Mouse (Mus musculus): ENCODE results near the gene Ssna1. TPM values are rescaled to one million over a fixed set of nuclear protein-coding genes. Genes with fewer than 3 reads are reported as not detected.
A peak's percentile ranks its signal among the peaks of the same experiment; 100 is the strongest.

Gene Ssna1
- polyA plus RNA-seq, 1 experiment from 2014 or later = 228 TPM

DNA sequence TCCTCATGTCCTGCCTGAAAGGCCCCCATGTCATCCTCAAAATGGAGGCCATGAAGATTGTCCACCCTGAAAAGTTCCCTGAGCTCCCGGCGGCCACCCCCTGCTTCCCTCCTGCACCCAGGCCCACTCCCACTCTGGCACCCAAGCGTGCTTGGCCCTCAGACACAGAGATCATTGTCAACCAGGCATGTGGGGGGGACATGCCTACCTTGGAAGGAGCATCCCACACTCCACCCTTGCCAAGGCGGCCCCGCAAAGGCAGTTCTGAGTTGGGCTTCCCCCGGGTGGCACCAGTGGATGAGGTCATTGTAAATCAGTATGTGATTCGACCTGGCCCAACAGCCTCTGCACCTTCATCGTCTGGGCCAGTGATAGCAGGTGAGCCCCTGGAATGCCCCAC lies 28.9 kb downstream of the Ssna1 start:
- no peak for DNase-seq (ENCODE audit: low spot score)
- H3K4me1 ChIP-seq = peaks cover 33% of the 10 kb centered on the region
- H3K27me3 ChIP-seq (replicated peaks; ENCODE audit: low read depth, poor library complexity, severe bottlenecking) = peaks cover 48% of the 10 kb centered on the region
- H3K27ac ChIP-seq (replicated peaks) = no peak overlapping the region
- WGBS = 78% methylated on average over 8 of the region's 8 CpGs
- peak overlapping the region; percentile 69; the same call in 1 of the 2 replicates for H3K4me3 ChIP-seq
- peaks cover 36% of the 10 kb centered on the region for H3K36me3 ChIP-seq (replicated peaks)
- H3K9me3 ChIP-seq = no peaks in the 10 kb centered on the region

DNA sequence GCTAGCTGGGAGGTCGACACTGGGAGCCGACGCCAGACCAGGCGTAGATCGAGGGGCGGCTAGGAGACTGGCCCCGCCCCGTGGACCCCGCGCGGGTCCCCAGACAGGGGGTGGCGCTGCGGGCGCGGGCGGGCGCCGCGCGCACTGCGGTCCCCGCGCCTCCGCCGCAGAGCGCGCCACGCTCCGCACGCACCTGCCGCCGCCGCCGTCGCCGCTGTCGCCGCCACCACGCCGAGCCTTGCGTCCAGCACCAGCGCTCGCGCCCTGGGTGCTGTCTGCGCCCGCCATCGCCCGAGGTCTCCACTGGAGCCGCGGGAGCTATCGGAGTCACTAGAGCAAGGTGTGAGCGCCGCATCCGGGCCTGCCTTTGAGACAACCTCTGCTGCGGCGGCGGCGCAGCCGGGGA lies 30.1 kb downstream of the Ssna1 start, which contains the start of the genes Rnf208 and Cysrt1:
Gene Rnf208 (plus strand): TSS at position 155 of the 406 bp plus-strand sequence.
Gene Cysrt1 (minus strand): TSS at position 352 of the 406 bp plus-strand sequence.
- Histone ChIP-seq H3K4me1 (peaks cover 33% of the 10 kb centered on the region), H3K27me3 (replicated peaks; ENCODE audit: low read depth, poor library complexity, severe bottlenecking) (peaks cover 48% of the 10 kb centered on the region), H3K27ac (replicated peaks) (peak within 1 kb of the TSS; percentile 72), H3K4me3 (peak within 1 kb of the TSS; percentile 69), H3K9me3 (no peaks in the 10 kb centered on the region), H3K36me3 (replicated peaks) (peaks cover 23% of the 10 kb centered on the region)
- DNase-seq (ENCODE audit: low spot score) = peak; percentile 49
- WGBS = 1% methylated on average over 59 of the region's 59 CpGs

DNA sequence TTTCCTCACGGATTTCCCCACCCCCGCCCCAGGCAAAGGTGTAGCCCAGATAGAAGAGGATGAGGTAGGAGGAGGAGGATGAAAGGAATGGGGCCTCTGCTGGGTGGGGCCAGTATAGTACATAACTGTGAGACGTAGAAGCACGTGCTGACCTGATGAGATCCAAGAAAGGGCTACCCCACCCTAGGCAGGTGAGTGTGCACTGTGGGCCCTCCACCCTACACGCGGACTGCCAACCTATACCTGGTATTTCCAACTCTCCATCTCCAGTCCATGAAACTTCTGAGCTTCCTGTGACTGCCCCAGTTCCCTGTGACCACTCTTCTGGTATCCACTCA lies 30.8 kb downstream of the Ssna1 start:
- H3K36me3 ChIP-seq (replicated peaks) = peaks cover 16% of the 10 kb centered on the region
- H3K27me3 ChIP-seq (replicated peaks; ENCODE audit: low read depth, poor library complexity, severe bottlenecking) = peaks cover 48% of the 10 kb centered on the region
- H3K4me1 ChIP-seq = peaks cover 36% of the 10 kb centered on the region
- H3K27ac ChIP-seq (replicated peaks) = no peak overlapping the region; the same call in 1 of the 2 replicates
- peak overlapping the region; percentile 69 for H3K4me3 ChIP-seq
- WGBS = 19% methylated on average over 6 of the region's 6 CpGs
- no peak for DNase-seq (ENCODE audit: low spot score)
- H3K9me3 ChIP-seq = no peaks in the 10 kb centered on the region

DNA sequence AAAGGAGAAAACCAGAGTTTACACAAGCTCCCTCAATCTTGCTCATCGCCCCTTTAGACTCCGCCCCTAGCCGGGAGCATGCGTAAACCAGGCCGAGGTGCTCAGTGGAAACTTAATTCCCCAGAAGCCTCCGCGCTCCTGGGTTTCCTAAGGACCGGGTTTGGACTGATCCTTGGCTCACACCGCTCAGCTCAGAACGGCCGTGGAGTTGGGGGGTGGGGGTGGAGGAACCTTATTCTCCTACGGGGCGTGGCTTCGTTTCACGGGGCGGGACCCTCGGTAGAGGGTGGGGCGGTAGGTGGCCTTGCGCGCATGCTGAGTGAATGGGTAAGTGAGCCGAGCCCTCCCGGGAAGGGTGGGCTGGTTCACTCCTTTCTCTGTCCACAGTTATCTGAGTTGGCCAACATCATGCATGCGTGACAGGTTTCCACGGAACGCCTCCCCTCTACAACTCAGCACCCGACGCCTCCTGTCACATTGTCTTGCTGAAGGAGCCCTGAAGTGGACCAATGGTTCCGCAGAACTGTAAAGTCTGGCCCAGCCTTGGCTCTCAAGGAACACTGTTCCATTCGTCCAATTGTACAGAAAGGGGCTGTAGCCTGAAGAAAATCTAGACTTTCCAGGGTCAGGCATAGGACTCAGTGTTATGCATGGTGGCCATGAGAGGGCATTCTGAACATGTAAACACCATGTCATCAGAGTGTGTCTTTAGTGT lies 31.4 kb downstream of the Ssna1 start:
- H3K27me3 ChIP-seq (replicated peaks; ENCODE audit: low read depth, poor library complexity, severe bottlenecking) = peaks cover 48% of the 10 kb centered on the region
- peak overlapping the region; percentile 69 for H3K4me3 ChIP-seq
- 1% methylated on average over 29 of the region's 29 CpGs for WGBS
- DNase-seq (ENCODE audit: low spot score) = peak; percentile 81
- H3K36me3 ChIP-seq (replicated peaks) = peaks cover 11% of the 10 kb centered on the region
- H3K9me3 ChIP-seq = no peaks in the 10 kb centered on the region
- H3K4me1 ChIP-seq = peaks cover 38% of the 10 kb centered on the region
- peak overlapping the region; percentile 70; the same call in 1 of the 2 replicates for H3K27ac ChIP-seq (replicated peaks)

DNA sequence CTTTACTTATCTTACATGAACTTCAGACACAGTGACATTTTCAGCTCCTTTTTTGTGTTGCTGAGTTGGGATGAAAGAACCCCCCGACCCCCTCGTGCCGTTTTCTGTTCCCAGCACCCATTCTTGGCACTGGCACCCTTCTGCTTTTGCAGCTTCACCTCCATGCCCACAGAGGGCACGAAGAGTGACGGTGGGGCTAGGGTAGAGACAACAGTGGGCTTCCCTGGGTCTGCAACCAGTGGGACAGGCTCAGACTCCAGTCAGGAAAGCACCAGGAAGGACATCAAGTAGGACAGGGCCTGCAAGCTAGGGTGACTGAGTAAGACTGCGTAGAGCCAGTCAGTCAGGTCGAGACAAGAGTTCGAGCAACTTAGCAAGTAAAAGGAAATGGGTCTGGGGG lies 31.9 kb downstream of the Ssna1 start:
- Histone ChIP-seq H3K9me3 (no peaks in the 10 kb centered on the region), H3K4me1 (peaks cover 38% of the 10 kb centered on the region), H3K36me3 (replicated peaks) (peaks cover 5% of the 10 kb centered on the region; the same call in 1 of the 2 replicates), H3K4me3 (peak overlapping the region; percentile 69), H3K27me3 (replicated peaks; ENCODE audit: low read depth, poor library complexity, severe bottlenecking) (peaks cover 48% of the 10 kb centered on the region), H3K27ac (replicated peaks) (peak overlapping the region; percentile 70; the same call in 1 of the 2 replicates)
- 48% methylated on average over 8 of the region's 8 CpGs for WGBS
- no peak for DNase-seq (ENCODE audit: low spot score)

DNA sequence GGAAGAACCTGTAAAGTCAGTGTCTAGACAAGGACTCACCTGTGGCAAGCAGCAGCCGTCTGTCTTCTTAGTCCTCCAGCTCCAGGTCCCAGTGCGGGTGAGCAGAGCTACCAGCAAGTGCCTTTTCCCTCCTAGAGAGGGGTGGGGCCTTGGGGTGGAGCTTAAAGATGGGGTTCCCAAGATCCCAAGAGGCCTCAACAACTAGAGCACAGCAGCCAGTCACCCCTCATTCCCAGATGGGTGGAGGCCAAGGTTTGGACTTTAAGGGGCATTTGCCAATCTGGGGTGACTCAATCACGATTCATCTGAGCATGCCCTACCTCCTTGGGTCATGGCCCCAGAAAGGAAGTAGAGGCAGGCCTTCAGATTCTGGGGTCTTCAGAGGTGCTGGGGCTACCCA lies 32.5 kb downstream of the Ssna1 start:
- Histone ChIP-seq H3K4me1 (peaks cover 38% of the 10 kb centered on the region), H3K27ac (replicated peaks) (no peak overlapping the region), H3K27me3 (replicated peaks; ENCODE audit: low read depth, poor library complexity, severe bottlenecking) (peaks cover 49% of the 10 kb centered on the region), H3K9me3 (no peaks in the 10 kb centered on the region), H3K36me3 (replicated peaks) (0 out of 2 replicates have a peak, but pooled peaks cover under 1% of the 10 kb centered on the region), H3K4me3 (peak overlapping the region; percentile 1; the same call in 1 of the 2 replicates)
- WGBS = 86% methylated on average over 3 of the region's 3 CpGs
- DNase-seq (ENCODE audit: low spot score) = no peak

DNA sequence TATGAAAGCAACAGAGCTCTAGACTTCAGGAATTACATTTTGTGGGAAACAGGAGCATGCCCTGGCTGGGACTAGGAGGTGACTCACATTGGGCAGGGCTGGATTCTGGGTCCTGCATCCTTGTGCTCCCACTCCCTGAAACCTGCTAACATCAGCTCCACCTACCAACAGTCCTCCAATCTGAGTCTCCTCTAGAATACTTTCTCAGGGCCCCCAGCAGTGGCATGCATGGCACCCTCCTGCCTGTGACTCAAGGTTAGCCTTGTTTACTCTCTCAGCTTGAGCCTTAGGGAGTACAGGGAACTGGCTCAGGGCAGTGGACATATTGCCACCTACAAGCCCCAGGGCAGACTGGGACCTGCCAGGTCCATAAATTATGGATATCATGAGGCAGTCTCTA lies 34.1 kb downstream of the Ssna1 start:
- Histone ChIP-seq H3K27me3 (replicated peaks; ENCODE audit: low read depth, poor library complexity, severe bottlenecking) (peaks cover 42% of the 10 kb centered on the region), H3K4me1 (peaks cover 35% of the 10 kb centered on the region), H3K36me3 (replicated peaks) (no peaks in the 10 kb centered on the region), H3K4me3 (no peak overlapping the region), H3K9me3 (no peaks in the 10 kb centered on the region), H3K27ac (replicated peaks) (no peak overlapping the region)
- no peak for DNase-seq (ENCODE audit: low spot score)

DNA sequence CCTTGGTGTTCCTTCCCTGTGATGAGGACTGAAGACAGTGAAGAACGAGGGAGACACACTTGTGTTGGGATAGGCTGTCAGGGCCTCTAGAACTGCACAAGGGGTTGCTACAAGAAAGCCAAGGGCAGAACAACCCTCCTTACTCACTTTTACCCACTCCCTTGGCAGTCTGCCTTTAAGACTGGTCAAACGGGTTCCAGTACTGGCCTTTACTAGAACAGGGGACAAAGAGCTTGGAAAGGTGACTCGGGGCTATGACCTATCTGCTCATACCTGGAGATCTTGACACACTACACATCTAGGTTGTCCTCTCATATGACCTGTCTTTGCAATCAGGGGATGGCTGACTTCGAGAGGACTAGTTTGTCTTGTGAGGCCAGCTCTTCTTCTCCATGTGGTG lies 34.7 kb downstream of the Ssna1 start:
- Histone ChIP-seq H3K4me1 (peaks cover 29% of the 10 kb centered on the region), H3K4me3 (no peak overlapping the region), H3K36me3 (replicated peaks) (no peaks in the 10 kb centered on the region), H3K9me3 (no peaks in the 10 kb centered on the region), H3K27me3 (replicated peaks; ENCODE audit: low read depth, poor library complexity, severe bottlenecking) (peaks cover 36% of the 10 kb centered on the region), H3K27ac (replicated peaks) (no peak overlapping the region)
- WGBS = 67% methylated on average over 4 of the region's 4 CpGs
- no peak for DNase-seq (ENCODE audit: low spot score)

DNA sequence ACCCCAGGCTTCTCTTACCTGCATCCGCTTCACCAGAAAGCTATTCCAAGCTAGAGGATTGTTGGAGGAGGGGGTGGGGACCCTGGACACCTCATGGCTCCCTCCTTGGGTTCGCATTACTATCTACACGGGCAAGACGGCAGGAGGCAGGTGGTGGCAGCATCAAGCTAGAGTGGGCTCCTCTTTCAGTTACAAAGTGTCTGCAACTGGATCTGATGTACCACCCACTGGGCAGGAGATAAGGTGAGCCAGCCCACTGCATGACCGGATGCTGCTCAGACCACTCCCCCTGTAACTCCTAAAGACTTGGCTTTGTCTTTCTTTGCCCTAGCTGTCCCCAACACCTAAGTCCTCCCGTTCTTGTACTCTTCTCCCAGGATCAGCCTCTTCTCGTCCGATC lies 35.6 kb downstream of the Ssna1 start, which contains the start of gene Rnf224:
Gene Rnf224 (minus strand): TSS at position 174 of the 400 bp plus-strand sequence.
- Histone ChIP-seq H3K27me3 (replicated peaks; ENCODE audit: low read depth, poor library complexity, severe bottlenecking) (peaks cover 36% of the 10 kb centered on the region), H3K4me3 (no peak within 1 kb of the TSS), H3K9me3 (no peaks in the 10 kb centered on the region), H3K36me3 (replicated peaks) (no peaks in the 10 kb centered on the region), H3K4me1 (peaks cover 20% of the 10 kb centered on the region), H3K27ac (replicated peaks) (no peak within 1 kb of the TSS)
- 32% methylated on average over 8 of the region's 8 CpGs for WGBS
- DNase-seq (ENCODE audit: low spot score) = no peak

DNA sequence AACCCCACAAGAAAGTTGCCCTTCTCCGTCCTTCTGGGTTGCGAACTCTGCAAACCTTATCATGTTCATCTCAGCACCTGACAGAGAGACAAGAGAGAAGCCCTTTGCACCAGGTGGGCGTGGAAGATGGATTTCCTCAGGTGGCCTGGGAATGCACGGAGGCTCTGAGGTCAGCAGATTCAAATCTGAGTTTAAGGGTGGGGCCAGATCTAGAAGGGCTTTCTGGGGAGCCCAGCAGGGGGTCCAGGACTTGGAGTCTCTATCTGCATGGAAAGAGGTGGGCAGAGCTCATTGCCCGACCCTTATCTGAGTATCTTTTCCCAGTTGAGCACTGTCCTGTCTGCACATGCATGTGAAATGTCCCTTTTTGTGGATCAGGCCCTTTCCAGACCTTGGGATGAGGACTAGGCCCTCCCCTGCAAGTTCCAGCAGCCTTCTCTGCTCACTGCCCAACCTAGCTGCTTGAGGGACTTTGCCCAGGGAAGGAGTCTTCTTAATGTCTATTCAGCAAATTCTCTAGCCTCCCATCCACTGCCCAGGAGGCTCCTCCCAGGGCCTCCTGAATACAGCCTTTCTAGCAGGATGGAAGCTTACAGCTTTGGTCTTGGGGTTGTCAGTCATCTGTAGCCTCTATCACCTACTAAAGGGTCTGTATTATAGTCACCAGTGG lies 37.6 kb downstream of the Ssna1 start:
- 73% methylated on average over 5 of the region's 5 CpGs for WGBS
- Histone ChIP-seq H3K27me3 (replicated peaks; ENCODE audit: low read depth, poor library complexity, severe bottlenecking) (peaks cover 39% of the 10 kb centered on the region), H3K36me3 (replicated peaks) (no peaks in the 10 kb centered on the region), H3K9me3 (no peaks in the 10 kb centered on the region), H3K27ac (replicated peaks) (no peak overlapping the region), H3K4me1 (peaks cover 5% of the 10 kb centered on the region; the same call in 1 of the 2 replicates), H3K4me3 (no peak overlapping the region)
- DNase-seq (ENCODE audit: low spot score) = no peak

DNA sequence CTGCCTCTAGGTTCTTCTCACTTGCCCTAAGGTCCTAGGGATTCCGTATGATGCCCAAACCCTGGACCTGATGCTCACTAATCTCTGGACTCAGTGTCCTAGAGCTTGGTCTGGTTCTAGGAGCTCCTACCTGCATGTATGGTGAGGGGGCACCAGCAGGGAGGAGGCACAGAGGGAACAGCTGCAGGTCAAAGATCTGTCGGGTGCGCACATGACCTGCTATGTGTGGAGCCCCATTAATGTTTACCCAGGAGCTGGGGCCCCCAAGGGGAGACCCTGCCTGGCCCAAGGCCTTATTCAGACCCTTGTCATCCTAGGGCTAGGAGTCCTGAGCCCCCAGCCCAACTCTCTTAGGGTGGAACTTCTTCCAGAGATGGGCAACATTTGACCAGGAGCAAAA lies 38.2 kb downstream of the Ssna1 start, which contains the start of gene Slc34a3:
Gene Slc34a3 (minus strand): TSS at position 315 of the 400 bp plus-strand sequence.
- Histone ChIP-seq H3K4me3 (no peak within 1 kb of the TSS), H3K9me3 (no peaks in the 10 kb centered on the region), H3K27ac (replicated peaks) (no peak within 1 kb of the TSS), H3K27me3 (replicated peaks; ENCODE audit: low read depth, poor library complexity, severe bottlenecking) (peaks cover 35% of the 10 kb centered on the region), H3K36me3 (replicated peaks) (no peaks in the 10 kb centered on the region), H3K4me1 (peaks cover 6% of the 10 kb centered on the region)
- 86% methylated on average over 3 of the region's 3 CpGs for WGBS
- no peak for DNase-seq (ENCODE audit: low spot score)

DNA sequence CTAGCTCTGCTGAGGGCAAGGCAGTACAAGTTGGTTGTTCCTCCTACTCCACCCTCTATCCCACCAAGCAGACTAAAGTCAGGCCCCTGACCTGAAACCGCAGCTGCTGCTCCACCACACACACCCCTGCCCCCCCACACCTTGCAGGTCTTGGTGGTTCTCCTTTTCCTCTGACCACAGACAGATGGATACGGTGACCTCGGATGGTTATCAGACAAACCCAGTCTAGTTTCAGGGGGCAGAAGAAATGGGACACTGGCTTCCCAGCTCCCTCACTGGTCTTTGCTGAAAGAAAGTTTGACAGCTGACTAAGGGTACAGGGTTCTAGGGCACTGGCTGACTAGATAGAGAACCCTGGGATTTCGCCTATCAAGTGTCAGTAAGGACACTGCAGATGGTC lies 38.8 kb downstream of the Ssna1 start:
- Histone ChIP-seq H3K27me3 (replicated peaks; ENCODE audit: low read depth, poor library complexity, severe bottlenecking) (peaks cover 31% of the 10 kb centered on the region), H3K9me3 (no peaks in the 10 kb centered on the region), H3K4me3 (no peak overlapping the region), H3K27ac (replicated peaks) (no peak overlapping the region), H3K36me3 (replicated peaks) (no peaks in the 10 kb centered on the region), H3K4me1 (peaks cover 13% of the 10 kb centered on the region)
- 84% methylated on average over 4 of the region's 4 CpGs for WGBS
- no peak for DNase-seq (ENCODE audit: low spot score)

DNA sequence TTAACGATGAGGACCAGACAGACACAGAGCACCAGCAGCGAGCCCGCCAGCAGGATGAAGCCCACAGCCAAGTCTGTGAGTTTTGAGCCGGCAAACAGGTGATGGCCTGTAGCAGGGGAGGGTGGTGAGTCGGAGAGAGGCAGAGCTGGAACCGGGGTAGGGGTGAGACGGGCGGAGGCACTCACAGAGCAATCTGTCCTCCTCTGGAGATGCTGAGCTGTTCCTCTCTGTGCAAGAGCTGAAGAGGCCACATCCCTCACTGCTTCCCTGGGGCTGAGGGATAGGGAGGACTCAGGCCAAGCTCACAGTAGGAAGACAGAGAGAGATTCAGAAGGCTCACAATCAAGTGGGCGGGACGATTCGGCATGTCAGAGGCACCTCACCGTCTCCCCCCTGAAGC lies 41.2 kb downstream of the Ssna1 start:
- no peak overlapping the region for H3K27ac ChIP-seq (replicated peaks)
- no peak overlapping the region for H3K4me3 ChIP-seq
- peaks cover 31% of the 10 kb centered on the region for H3K27me3 ChIP-seq (replicated peaks; ENCODE audit: low read depth, poor library complexity, severe bottlenecking)
- no peaks in the 10 kb centered on the region for H3K9me3 ChIP-seq
- 53% methylated on average over 12 of the region's 12 CpGs for WGBS
- no peak for DNase-seq (ENCODE audit: low spot score)
- no peaks in the 10 kb centered on the region for H3K36me3 ChIP-seq (replicated peaks)
- peaks cover 12% of the 10 kb centered on the region for H3K4me1 ChIP-seq

All from embryonic facial prominence, embryonic 10.5 days (tissue).